Mouse (Mus musculus): ENCODE data around the gene Plekha7.

The Plekha7 gene

DNA sequence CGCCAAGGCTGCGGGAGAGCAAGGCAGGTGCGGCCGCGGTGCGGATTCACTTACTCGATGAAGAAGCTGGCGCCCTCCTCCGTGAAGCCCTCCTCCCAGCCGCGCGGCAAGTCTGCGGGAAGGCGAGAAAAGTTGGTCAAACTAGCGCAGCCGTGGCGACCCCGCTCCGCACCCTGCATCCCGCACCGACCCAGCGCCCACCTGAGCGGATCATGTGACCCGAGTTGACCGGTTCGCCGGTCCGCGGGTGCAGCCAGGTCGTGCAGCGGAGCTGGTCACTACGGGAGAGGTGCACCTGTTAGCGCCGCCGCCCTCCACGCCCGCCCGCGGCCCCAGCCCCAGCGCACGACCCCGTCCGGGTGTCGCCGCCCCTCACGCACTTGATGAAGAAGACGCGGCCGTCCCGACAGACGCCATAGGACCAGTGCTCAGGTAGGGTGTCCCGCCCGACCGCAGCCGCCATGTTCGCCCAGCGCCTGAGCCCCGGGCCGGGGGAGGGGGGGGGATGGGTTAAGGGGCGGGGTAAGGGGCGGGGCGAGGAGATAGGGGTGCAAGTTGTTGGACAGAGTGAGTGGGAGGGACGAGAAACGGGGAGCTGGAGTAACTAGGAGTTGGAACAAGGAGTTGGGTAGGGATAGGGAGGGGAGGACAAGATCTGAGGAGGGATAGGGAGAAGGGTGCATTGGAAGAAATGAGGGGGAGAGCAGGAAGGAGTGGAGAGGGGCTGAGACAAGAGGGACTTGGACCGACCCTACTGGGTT lies at the start of gene Plekha7:
Gene Plekha7 (minus strand): TSS at position 506 of the 761 bp plus-strand sequence.
- DNase-seq, result peak; percentile 24

DNA sequence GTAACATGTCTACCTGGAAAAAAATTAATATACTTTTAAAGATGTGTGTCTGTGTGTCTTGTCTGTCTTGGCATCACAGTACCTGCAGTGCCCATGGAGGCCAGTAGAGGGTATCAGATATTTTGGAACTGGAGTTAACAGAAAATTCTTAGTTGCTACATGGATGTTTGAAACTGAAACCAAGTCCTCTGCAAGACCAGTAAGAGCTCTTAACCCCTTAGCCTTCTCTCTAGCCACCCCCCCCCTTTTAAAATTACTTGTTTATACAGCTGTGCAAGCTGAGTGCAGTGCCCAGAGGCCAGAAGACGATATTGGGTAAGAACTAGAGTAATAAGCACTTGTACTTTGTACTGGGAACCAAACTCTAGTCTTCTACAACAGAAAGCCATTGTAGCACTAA lies 28.1 kb upstream of the Plekha7 start:
- peak; percentile 61 for DNase-seq

DNA sequence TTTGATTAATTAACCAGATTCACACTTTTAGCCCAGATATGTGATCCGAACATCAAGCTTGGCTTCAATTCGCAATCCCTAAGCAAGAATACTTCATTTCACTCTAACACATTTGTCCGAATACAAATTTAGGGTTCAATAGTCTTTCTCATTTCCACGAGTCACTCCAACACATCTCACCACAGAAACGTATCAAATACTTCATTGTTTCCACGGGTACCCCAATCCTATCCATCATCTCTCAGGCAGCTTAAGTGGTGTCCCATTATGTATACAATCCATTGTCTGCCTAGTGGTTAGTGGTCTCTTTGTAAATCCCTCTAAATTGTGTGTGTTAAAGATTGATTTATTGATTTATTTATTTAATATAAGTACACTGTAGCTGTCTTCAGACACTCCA lies 27.0 kb upstream of the Plekha7 start:
- DNase-seq, result peak; percentile 35

DNA sequence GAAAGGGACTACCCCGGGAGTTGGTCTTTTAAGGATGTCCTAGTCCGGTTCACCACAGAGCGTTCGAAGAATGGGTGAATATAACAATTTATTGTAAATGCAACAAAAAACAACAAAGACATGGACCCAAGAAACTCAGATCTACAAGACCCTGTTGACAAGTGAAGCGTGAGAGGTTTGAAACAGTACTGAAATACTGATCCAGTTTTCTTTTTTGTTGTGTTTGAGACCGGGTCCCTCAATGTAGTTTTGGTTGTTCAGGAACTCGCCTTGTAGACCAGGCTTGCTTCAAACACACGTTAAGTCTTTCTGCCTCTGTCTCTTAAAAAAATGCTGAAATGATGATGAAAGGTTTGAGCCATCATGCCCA lies 26.5 kb upstream of the Plekha7 start:
- peak; percentile 35 for DNase-seq

DNA sequence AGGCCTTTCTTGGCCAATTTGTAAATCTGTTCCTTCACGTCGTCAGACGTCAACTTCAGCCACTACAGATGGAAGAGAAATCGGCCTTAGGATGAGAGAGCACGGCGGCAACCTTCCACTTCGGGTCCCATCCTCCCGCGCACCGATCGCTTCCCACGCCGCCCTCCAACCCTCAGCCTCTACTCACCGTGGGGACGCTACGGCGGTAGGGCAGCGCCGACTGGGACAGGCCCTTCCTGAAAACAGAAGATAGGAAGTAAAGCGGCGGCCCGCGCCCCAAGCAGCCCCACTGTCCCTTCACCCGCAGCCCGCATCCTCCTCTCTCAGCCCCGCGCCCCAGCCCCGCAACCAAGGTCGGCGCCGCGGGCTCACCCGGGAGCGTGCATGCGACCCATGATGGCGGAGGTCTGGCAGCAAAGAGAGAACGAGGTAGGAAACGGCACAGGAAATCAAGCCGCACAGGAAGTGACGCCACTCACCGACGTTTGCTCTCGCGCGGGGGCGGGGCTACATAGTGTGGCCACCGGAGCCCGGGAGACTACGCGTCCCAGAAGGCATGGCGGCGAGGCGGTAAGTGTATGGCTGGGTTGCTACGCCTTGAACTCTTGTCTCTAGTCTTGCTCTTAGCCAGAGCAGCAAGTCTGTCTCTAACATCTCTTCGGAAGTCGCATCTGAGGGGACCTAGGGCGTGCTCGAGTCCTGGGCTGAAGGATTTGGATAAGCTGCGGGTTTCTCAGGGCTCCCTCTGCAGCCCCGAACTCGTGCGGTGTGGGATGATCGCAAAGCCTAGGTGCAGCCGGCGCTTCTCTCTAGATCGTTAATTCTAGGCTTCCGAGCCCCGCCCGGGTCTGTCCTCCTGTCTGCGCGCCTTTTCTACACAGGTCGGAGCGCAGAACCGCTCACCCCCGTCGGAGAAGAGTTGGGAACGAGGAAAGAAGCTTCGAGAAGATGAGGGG lies 25.8 kb upstream of the Plekha7 start, which contains the start of gene Rps13:
Gene Rps13 (minus strand): TSS at position 483 of the 956 bp plus-strand sequence.
- peak; percentile 97 for DNase-seq

DNA sequence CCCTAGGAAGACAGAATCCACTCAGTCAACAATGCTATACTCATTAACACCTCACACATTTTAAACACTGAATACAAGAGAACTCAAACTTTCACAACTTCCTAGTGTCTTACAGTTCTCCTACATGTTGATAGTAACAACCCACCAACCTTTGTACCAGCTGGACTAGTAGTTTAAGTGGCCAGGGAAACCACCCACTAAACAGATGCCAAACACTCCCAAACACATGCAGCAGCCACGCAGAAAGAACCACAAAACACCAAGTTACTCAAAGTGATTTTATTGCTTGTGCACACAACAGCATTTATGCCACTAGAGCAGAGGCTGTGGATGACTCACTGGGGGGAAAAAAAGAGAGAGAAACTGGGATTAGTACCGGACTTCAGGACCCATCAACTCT lies 23.1 kb upstream of the Plekha7 start:
- no peak for DNase-seq

DNA sequence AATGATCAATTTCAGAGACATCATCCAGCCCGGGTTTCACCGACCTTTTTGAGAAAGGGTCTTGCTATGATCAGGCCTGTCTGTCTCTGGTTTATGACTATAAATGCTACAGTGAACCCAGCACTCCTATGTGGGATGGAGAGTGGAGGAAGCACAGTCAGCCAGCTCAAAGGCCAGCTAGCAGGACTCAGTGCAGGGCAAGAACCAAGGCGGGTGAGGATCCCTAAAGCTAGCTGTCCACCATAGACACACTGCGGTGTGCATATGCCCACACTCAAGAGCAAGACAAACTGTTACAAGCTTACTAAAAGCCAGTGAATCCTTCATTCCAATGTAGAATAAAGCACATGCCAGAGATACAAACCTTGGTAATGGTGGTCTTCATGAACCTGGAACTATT lies 21.7 kb upstream of the Plekha7 start:
- no peak for DNase-seq

DNA sequence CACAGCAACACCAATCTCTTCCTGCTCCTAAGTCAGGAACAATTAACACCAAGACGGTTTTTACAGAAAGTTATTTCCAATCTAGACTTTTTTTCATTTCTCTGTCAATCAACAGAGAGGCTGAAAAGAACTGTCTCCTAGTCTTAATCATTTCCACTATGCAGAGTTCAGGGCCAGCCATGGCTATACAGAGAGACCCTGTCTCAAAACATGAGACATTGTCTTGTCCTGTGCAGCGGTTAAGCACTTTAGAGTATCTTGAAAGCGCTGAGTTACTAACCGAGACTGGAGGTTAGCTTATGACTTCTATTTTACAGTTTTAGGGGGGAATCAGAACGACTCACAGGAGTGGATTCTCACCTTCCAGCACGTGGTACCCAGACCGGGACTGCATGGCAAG lies 20.6 kb upstream of the Plekha7 start:
- no peak for DNase-seq

DNA sequence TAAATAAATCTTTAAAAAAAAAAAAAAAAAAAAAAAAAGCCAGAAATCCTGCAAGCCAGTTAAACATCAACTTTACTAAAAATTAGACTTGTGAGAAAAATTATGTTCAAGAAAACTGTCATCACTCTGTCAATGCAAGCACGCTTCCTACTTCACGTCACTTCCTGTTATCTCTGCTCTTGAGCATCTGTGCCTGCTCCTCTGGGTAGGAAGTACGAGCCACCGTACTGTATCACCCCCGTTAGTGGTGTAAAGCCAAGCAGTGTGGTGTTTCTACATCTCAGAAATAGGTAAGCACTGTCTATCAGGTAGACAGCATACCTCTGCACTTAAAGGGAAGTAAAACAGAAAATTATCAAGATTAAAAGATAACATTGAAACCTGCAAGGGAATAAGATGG lies 19.7 kb upstream of the Plekha7 start:
- DNase-seq, result no peak

DNA sequence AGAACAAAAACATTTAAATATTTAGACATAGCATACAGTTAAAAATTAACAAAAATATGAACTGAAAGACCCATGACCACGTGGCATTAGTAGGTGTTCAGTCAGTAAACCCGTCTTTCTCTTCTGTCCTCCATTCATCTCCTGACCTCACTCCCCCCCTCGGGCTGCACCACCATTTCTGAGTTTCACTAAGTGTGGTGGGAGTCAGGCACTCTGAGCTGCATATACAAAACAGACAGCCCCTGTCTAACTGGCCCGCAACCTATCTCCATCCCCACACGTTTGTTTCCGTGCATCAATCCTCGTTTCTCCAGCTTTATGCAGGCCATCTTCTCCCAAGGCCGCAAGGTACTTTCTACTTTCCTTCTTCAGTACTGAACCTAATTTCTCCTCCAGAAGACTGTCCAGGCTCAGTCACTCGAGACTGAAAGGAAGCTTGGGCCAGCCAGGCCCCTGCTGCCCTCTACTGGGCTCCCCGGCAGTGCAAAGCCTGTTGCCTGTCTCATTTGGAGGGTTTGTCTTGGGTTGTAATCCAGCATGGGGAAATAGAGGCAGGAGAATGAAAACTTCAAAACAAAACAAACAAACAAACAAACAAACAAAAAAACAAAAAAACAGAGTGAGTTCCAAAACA lies 15.3 kb upstream of the Plekha7 start:
- peak; percentile 43 for DNase-seq

DNA sequence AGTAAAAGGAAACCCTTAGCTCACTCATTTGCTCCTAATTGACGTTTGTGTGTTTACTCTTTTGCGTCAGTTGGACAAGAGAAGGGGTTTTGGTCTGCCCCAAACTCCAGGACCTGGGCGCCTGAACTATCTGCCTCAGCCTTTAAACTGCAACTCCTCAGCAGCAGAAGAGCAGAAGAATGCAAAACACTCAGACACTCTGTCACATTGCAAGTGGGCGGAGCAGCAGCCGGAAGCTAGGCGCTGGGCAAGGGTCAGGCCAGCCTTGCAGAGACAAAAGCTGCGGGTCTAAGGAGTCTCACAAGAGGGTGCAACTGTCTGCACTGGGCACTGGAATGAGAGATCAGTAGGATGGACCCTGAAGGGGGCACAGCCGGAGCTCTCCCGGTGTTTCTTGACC lies 1.3 kb upstream of the Plekha7 start:
- DNase-seq, result no peak

DNA sequence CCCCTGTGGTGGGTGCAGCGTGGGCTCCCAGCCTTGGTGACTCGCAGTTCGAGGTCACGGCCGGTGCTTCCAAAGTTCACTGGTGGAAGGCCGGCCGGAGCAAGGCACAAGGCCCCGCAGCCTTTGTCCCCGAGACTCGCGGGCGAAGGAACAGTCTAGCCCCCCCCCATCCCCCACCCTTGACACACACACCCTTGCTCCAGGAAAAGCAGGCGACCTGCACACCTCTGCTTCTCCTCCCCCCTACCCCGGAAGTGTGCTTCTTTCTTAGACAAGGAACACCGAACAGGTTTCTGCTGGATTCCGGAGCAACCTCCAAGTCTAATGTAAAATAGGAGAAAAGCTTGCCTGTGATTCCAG lies 436 bp upstream of the Plekha7 start:
- no peak for DNase-seq

DNA sequence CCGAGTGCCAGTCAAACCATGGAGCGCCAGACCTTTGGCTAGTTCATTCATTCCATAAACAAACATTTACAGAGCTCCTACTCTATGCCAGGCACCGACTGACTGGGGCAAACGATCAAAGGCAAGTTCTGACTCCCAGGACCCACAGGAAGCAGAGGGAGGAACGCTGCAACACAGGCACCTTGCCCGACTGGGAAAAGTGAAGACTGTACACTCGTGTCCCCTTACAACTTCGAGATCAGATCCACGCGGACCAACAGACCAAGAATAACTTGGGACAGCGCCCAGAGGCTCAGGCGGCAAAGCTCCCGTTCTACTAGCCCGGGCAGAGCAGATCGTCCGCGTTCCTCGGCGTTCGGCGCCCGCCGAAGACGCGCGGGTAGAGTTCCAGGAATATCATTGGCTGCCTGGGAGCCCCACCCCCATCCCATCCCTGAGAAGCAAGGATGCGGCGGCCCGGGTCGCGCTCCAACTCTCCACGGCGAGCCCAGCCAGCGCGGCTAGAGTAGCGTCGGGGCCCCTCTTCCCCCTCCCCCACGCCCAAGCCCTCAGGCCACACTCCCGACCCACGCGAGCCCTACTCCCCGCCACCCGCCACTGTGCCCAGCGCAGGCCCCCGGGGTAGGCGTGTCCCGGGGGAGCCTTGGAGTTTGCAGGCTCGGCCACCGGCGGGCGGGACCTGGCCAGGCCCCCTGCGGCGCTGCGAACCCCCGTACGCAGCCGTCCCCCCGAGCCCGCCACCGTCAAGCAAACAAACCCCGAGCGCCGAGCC lies 891 bp downstream of the Plekha7 start:
- peak; percentile 45 for DNase-seq

DNA sequence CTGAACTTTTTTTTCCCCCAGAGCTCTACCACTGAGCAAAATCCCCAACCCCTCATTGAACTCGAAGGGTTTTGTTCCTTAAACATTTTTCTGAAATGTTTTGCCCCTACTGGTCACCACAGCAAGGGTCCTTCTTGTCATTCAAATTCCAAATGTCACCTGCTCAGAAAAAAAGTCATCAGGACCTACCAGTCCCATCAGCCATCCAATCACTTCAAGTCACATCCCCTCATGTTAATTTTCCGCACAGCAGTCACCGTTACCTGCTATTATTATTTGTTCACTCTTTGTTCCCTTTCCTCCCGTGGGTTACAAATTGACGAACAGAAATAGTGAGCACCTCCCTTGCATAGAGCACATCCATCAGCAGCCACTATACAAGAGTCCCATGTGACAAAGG lies 1.6 kb downstream of the Plekha7 start:
- no peak for DNase-seq

DNA sequence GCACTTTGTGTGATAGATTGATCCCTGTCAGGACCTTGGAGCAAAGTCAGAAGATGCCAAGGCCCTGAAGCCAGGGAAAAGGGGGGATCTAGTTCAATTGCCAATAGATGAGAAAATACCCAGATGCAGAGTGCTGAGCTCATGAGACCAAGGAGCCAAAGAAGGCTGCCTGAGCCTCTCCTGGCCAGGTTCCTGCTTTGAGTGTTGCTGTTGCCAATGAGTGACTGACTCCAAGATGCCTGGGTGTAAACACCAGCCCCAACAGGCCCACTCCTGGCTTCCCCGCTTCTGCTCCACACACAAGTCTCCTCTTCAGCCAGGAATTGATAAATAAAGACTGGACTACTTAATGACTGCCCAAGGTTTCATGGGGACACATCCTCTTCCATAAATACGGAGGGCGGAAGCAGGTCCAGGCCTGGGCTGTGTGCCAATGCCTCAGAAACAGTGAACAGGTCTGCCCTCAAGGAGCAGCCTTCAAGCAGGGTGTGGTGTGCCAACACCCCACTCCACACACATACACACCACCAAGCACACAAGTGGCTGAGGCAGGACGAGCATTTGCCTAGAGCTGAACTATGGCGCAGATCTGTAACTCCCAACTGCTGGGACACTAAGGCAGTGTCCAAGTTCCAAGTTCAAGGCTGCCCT lies 6.4 kb downstream of the Plekha7 start:
- DNase-seq, result no peak

DNA sequence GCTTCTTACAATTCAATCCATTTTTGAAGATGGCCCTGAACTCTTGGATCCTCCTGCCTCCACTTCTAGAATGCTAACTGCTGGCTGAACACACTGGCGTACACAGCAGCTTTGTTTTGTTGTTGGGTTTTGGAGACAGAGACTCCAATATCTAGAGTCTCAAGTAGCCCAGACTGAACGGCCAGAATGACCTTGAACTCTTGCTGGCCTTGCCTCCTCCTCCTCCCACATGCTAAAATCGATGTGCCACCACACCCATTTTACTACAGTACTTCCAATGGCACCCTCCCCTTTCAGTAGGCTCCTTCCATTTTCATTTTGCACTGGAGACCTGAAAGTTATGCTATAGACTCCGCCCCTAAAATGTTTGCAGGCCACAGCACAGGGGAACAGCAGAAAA lies 7.0 kb downstream of the Plekha7 start:
- DNase-seq, result no peak

DNA sequence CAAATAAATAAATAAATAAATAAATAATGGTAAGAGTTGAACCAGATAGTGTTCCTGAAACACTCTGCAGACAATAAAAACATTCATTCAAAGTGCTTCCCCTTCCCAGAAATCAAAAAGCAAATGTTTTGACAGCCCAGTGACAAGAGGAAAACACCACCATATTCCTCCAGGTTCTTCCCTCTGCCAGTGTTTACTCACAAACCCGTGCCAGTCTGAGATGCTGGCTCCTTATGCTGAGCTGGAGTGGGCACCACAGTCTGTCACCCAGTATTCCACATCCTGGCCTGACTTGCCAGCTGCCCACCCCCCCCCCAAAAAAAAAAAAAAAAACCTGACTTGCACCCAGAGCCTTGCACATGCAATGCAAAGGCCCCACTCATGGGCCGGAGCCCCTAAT lies 9.3 kb downstream of the Plekha7 start:
- no peak for DNase-seq

DNA sequence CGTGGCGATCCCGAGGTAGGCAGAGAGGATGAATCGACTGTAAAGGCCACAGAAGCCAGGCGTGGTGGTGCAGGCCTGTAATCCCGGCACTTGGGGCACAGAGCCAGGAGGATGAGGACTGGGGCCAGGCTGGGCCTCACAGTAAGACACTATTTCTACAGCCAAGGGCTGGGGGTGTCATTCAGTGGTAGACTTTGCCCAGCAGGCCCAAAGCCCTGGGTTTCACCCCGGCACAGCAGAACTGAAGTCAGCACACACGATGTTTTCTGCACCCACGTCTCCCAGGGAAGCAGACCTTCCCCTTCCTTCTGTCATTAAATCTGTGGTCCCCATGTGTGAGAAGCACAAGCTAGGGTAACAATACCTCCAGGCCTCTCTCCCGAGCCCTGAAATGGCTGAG lies 9.8 kb downstream of the Plekha7 start:
- no peak for DNase-seq

DNA sequence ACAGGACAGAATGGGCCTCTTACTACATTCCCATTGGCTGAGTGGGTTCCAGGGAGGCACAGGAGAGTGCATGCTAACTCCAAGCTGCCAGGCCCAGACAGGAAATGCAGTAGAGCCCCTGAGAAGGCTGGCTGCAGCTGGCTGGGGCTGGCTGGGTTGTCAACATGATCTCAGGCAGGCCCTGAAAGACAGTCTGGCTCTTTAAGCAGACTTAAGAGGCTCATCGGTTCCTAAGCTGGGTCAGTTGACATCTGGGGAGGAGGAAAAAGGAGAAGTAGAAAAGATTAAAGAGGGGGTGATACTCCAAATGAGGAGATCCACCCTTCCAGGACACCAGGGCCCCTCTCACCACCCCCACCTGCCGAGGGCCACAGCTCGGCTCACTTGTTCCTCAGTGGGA lies 13.2 kb downstream of the Plekha7 start:
- no peak for DNase-seq

DNA sequence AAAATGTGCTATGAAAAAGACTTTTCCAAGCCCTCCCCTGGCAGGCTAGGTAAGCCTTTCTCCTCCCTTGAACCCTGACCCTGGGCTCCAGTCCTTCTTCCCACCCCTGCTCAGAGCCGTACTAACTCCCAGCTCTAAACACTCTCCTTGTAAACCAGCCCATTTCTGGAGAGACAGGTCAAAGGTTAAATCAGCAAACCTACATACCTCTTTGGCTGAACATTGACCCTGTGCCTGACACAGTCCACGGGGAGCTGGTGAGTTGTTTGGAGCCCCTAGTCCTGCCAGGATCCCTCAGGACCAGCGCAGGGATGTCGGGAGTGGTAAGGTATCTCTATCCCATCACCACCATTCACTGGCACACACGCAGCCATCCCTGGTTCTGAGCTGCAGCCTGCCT lies 15.8 kb downstream of the Plekha7 start:
- DNase-seq, result no peak

DNA sequence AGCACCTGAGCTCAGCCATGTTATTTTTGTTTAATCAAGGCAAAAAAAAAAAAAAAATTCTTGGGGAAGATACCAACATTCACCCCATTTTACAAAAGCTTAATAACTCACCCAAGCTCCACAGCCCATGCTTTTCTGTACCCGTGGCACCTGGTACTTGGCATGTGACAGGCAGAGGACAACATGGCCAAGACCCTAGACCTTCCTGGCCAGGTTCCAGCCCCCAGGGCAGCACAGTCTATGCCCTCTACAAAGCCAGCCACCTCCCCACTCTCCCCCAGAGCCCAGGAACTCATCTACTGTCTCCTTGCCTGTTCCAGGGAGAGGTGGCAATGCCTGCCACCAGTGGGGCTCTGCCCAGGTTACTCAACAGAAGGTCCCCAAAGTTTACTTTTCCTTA lies 17.6 kb downstream of the Plekha7 start:
- DNase-seq, result no peak

DNA sequence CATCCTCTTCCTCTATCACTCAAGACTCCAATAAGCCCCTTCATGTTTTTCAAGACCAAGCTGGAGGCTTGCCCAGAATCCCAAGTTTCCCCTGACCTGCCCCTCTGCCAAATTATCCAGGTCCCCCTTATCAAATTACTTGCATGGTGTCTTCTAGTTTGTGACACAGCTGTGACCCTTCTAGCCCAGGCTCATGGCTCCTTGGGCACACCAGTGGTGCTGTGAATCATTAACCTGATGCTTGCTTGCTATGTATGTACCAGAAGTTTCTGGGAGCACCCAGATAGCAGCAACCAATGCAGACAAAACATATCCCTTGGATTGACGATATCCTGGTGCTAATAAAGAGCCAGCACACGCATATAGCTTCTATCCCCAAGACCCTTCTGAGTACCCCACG lies 19.2 kb downstream of the Plekha7 start:
- no peak for DNase-seq

Data from cerebellum, adult 9-10 months (tissue).